ENCODE assay signal across 24 mouse cellular contexts in genomic region chr13:43698506-43698905, GRCm38 (mm10).
DNase-seq lines count a peak whose midpoint lies in the region; ATAC-seq lines count a peak whose summit lies in the region.
"Had no signal": no experiment of that assay in that cellular context is flagged by ENCODE, and none has a peak within 500 bp of the region (broad histone marks: within the 10 kb centered on the region; RNA-seq: fewer than 3 reads in every experiment).

No protein-coding gene starts in this region.

- DNase-seq in frontal cortex, postnatal 10 days (ENCODE audit: low spot score in 2 of 2), result no peak
- peak; percentile 32 for DNase-seq in layer of hippocampus, adult 9-11 months
- DNase-seq in layer of hippocampus, adult 11-12 months (ENCODE audit: low spot score), result no peak
- peak; percentile 79 for DNase-seq in cerebellum, adult 8-10 months
- DNase-seq in cerebellum, postnatal 25 days, result peak; percentile 83 to 86
- DNase-seq in left cerebral cortex, adult 9 months (ENCODE audit: low spot score in 2 of 2), result no peak
- DNase-seq in spleen, postnatal 36 days (ENCODE audit: low spot score in 2 of 2), result no peak
- DNase-seq: adrenal gland, adult 8-10 months; gastrocnemius, adult 2 months; gastrocnemius, postnatal 36 days; heart, adult 2 months; kidney, adult 2 months; kidney, postnatal 10 days; left cerebral cortex, postnatal 4 days; liver, embryonic 13.5 days; lung, adult 18-20 months; lung, postnatal 4 days; right cerebral cortex, postnatal 25 days; thymus, postnatal 14 days had no signal

- ATAC-seq in frontal cortex, adult (ENCODE audit: low TSS enrichment), result peak; percentile 80
- ATAC-seq: forebrain, embryonic 14.5 days; inflammation-experienced regulatory T-cells, adult 6 months; lung, postnatal 0 days; midbrain, embryonic 13.5 days had no signal

Comparison
In these comparisons a context has a peak if more than half of its experiments do, and no peak if none do; other contexts are left out.
1. DNase-seq: peak in layer of hippocampus, adult 9-11 months (single experiment), cerebellum, adult 8-10 months (single experiment) and cerebellum, postnatal 25 days (2 of 2); none in frontal cortex, postnatal 10 days (0 of 2), layer of hippocampus, adult 11-12 months (single experiment), left cerebral cortex, adult 9 months (0 of 2) and spleen, postnatal 36 days (0 of 2).